Mouse (Mus musculus): ENCODE data around the gene Etfdh. TPM values are rescaled to one million over a fixed set of nuclear protein-coding genes. Genes with fewer than 3 reads are reported as not detected.

The Etfdh gene
- polyA plus RNA-seq, 1 experiment, result 13.4 TPM

- H3K36me3 ChIP-seq (ENCODE audit: control insufficient read depth, insufficient read depth, low read length), result no peaks in the 10 kb centered on the region
- H3K4me1 ChIP-seq (ENCODE audit: control insufficient read depth, insufficient read depth, low read length), result no peaks in the 10 kb centered on the region
- no peak overlapping the region for H3K4me3 ChIP-seq (ENCODE audit: control insufficient read depth, low read depth, low read length)
- H3K27me3 ChIP-seq (ENCODE audit: control insufficient read depth, insufficient read depth, low read length), result no peaks in the 10 kb centered on the region
- no peak for TF ChIP-seq CTCF (IDR thresholded peaks at IDR 0.05; ENCODE audit: control insufficient read depth, insufficient read depth, insufficient replicate concordance, low read depth, low read length)
- no peak overlapping the region for H3K27ac ChIP-seq (ENCODE audit: control insufficient read depth, insufficient read depth, low read depth, low read length)
Observed at GRCm38 (mm10) chr3:79656682-79657081, 27.4 kb upstream of the Etfdh start.

DNA sequence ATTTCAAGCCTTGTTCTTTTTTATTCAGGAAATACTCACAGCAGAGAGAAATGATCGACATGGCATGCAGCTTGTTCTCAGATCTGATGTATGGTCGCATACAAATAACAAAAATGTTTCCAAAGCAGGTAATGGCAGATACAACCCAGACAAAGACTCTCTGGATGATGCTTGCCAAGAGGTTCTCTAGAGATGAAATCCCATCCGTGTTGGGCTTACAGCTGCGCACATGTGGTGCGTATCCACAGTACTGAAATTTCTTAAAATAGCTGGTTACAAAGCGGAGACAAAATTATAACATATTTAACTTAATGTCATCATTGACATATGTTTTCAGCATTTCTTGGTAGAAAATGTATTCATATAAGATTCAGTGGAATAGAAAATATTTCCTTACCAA, 22.8 kb upstream of the Etfdh start:
- Histone ChIP-seq H3K27ac (ENCODE audit: control insufficient read depth, insufficient read depth, low read depth, low read length) (no peak overlapping the region), H3K4me3 (ENCODE audit: control insufficient read depth, low read depth, low read length) (no peak overlapping the region), H3K27me3 (ENCODE audit: control insufficient read depth, insufficient read depth, low read length) (no peaks in the 10 kb centered on the region), H3K36me3 (ENCODE audit: control insufficient read depth, insufficient read depth, low read length) (no peaks in the 10 kb centered on the region), H3K4me1 (ENCODE audit: control insufficient read depth, insufficient read depth, low read length) (no peaks in the 10 kb centered on the region)
- no peak for TF ChIP-seq POLR2A (IDR thresholded peaks at IDR 0.05; ENCODE audit: control insufficient read depth, low read depth, low read length)

- H3K36me3 ChIP-seq (ENCODE audit: control insufficient read depth, insufficient read depth, low read length), result no peaks in the 10 kb centered on the region
Observed at GRCm38 (mm10) chr3:79628561-79629415, 512 bp downstream of the Etfdh start, which contains the start of gene 4930579G24Rik. Gene 4930579G24Rik (plus strand): TSS chr3:79629079.

DNA sequence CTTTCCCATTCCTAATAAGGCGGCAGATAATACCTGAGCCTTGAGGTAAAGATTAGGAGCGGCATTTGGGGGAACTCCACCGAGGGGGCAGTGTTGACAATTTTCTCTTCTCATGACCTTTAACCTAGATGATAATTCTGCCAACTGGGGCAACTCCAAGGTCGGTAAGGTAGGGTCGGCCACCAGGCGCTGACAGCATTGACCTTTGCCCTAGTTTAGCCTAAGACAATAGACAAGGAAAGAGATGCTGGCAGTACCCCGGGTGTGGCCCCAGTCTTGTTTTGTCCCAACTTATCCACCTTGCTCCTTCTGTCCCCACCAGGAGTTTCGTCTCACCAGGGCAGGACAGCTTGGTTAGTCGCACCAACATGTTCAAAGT, 1.1 kb downstream of the Etfdh start:
- Histone ChIP-seq H3K36me3 (ENCODE audit: control insufficient read depth, insufficient read depth, low read length) (no peaks in the 10 kb centered on the region), H3K4me1 (ENCODE audit: control insufficient read depth, insufficient read depth, low read length) (peaks cover 3% of the 10 kb centered on the region), H3K4me3 (ENCODE audit: control insufficient read depth, low read depth, low read length) (peak overlapping the region; percentile 92), H3K27me3 (ENCODE audit: control insufficient read depth, insufficient read depth, low read length) (no peaks in the 10 kb centered on the region), H3K27ac (ENCODE audit: control insufficient read depth, insufficient read depth, low read depth, low read length) (peak overlapping the region; percentile 86)
- no peak for TF ChIP-seq POLR2A (IDR thresholded peaks at IDR 0.05; ENCODE audit: control insufficient read depth, low read depth, low read length)
- TF ChIP-seq CTCF (IDR thresholded peaks at IDR 0.05; ENCODE audit: control insufficient read depth, insufficient read depth, insufficient replicate concordance, low read depth, low read length), result no peak

More at GRCm38 (mm10) chr3:79628561-79629415, 512 bp downstream of the Etfdh start, which contains the start of gene 4930579G24Rik:
- H3K4me1 ChIP-seq (ENCODE audit: control insufficient read depth, insufficient read depth, low read length), result peaks cover 3% of the 10 kb centered on the region
- TF ChIP-seq CTCF (IDR thresholded peaks at IDR 0.05; ENCODE audit: control insufficient read depth, insufficient read depth, insufficient replicate concordance, low read depth, low read length), result no peak
- TF ChIP-seq POLR2A (IDR thresholded peaks at IDR 0.05; ENCODE audit: control insufficient read depth, low read depth, low read length), result peak; percentile 94
- H3K27ac ChIP-seq (ENCODE audit: control insufficient read depth, insufficient read depth, low read depth, low read length), result peak within 1 kb of the TSS; percentile 94
- H3K4me3 ChIP-seq (ENCODE audit: control insufficient read depth, low read depth, low read length), result peak within 1 kb of the TSS; percentile 92
- H3K27me3 ChIP-seq (ENCODE audit: control insufficient read depth, insufficient read depth, low read length), result no peaks in the 10 kb centered on the region

GRCm38 (mm10) chr3:79627484-79628181, 1.7 kb downstream of the Etfdh start:
- no peaks in the 10 kb centered on the region for H3K27me3 ChIP-seq (ENCODE audit: control insufficient read depth, insufficient read depth, low read length)
- H3K4me3 ChIP-seq (ENCODE audit: control insufficient read depth, low read depth, low read length), result peak overlapping the region; percentile 92
- no peaks in the 10 kb centered on the region for H3K36me3 ChIP-seq (ENCODE audit: control insufficient read depth, insufficient read depth, low read length)
- H3K4me1 ChIP-seq (ENCODE audit: control insufficient read depth, insufficient read depth, low read length), result peaks cover 3% of the 10 kb centered on the region
- TF ChIP-seq POLR2A (IDR thresholded peaks at IDR 0.05; ENCODE audit: control insufficient read depth, low read depth, low read length) (no peak), CTCF (IDR thresholded peaks at IDR 0.05; ENCODE audit: control insufficient read depth, insufficient read depth, insufficient replicate concordance, low read depth, low read length) (no peak)
- peak overlapping the region; percentile 86; the same call in 1 of the 2 replicates for H3K27ac ChIP-seq (ENCODE audit: control insufficient read depth, insufficient read depth, low read depth, low read length)

- Histone ChIP-seq H3K4me1 (ENCODE audit: control insufficient read depth, insufficient read depth, low read length) (no peaks in the 10 kb centered on the region), H3K27me3 (ENCODE audit: control insufficient read depth, insufficient read depth, low read length) (no peaks in the 10 kb centered on the region), H3K27ac (ENCODE audit: control insufficient read depth, insufficient read depth, low read depth, low read length) (no peak overlapping the region), H3K36me3 (ENCODE audit: control insufficient read depth, insufficient read depth, low read length) (no peaks in the 10 kb centered on the region; the same call in 1 of the 2 replicates), H3K4me3 (ENCODE audit: control insufficient read depth, low read depth, low read length) (no peak overlapping the region)
- TF ChIP-seq CTCF (IDR thresholded peaks at IDR 0.05; ENCODE audit: control insufficient read depth, insufficient read depth, insufficient replicate concordance, low read depth, low read length), result no peak
Observed at GRCm38 (mm10) chr3:79609886-79610285, 19.4 kb downstream of the Etfdh start.

DNA sequence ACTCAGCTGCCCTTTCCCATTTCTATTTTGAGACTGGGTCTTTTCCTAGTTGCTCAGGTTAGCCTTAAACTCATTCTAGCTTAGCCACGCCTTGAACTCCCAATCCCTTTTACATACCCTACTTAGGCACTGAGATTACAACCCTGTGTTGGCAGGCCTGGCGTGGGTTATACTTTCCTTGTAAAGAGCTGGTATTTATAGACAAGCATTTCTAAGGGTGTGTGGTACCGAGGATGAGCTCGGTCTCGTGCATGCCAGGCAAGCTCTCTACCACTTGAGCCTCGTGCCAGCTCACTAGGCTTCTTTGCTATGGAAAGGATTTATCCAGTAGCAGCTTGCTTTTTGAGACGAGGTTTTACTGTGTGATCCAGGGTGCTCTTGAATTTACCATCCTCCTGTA, 33.8 kb downstream of the Etfdh start:
- H3K27ac ChIP-seq (ENCODE audit: control insufficient read depth, insufficient read depth, low read depth, low read length), result no peak overlapping the region
- peaks cover 2% of the 10 kb centered on the region; the same call in 1 of the 2 replicates for H3K36me3 ChIP-seq (ENCODE audit: control insufficient read depth, insufficient read depth, low read length)

More for the DNA sequence above, 33.8 kb downstream of the Etfdh start:
- TF ChIP-seq POLR2A (IDR thresholded peaks at IDR 0.05; ENCODE audit: control insufficient read depth, low read depth, low read length), result no peak
- TF ChIP-seq CTCF (IDR thresholded peaks at IDR 0.05; ENCODE audit: control insufficient read depth, insufficient read depth, insufficient replicate concordance, low read depth, low read length), result no peak
- no peaks in the 10 kb centered on the region for H3K27me3 ChIP-seq (ENCODE audit: control insufficient read depth, insufficient read depth, low read length)
- H3K4me1 ChIP-seq (ENCODE audit: control insufficient read depth, insufficient read depth, low read length), result peaks cover 2% of the 10 kb centered on the region; the same call in 1 of the 2 replicates
- H3K4me3 ChIP-seq (ENCODE audit: control insufficient read depth, low read depth, low read length), result no peak overlapping the region

Measured in testis, adult 2 months (tissue).